Mouse (Mus musculus) frontal cortex, adult (tissue): ENCODE measurements around the gene Ercc6l2.
A peak's percentile ranks its signal among the peaks of the same experiment; 100 is the strongest.

Source experiments
- ATAC-seq: cut with Nextera tagmentation; 2 replicates; pipeline ENCODE4 v1.9.2; 2017; ENCODE audit warnings: mild to moderate bottlenecking, moderate library complexity, mixed read lengths; ENCODE audit not compliant: low TSS enrichment

Ercc6l2 gene

GRCm38 (mm10) chr13:63814746-63815681, at the start of gene Ercc6l2:
Gene Ercc6l2 (plus strand): TSS chr13:63815240.
- peak; percentile 100 for ATAC-seq

GRCm38 (mm10) chr13:63766065-63766464, 49.0 kb upstream of the Ercc6l2 start:
- ATAC-seq = no peak

- no peak for ATAC-seq
Measured at GRCm38 (mm10) chr13:63771009-63771408, 44.0 kb upstream of the Ercc6l2 start.

- ATAC-seq = no peak
Measured at GRCm38 (mm10) chr13:63778925-63779324, 36.1 kb upstream of the Ercc6l2 start.

- peak; percentile 78 for ATAC-seq
Measured at GRCm38 (mm10) chr13:63779376-63780291, 35.4 kb upstream of the Ercc6l2 start.

GRCm38 (mm10) chr13:63792234-63792831, 22.7 kb upstream of the Ercc6l2 start:
- no peak for ATAC-seq

- no peak for ATAC-seq
Measured at GRCm38 (mm10) chr13:63793345-63794308, 21.4 kb upstream of the Ercc6l2 start.

- no peak for ATAC-seq
Measured at GRCm38 (mm10) chr13:63798677-63799076, 16.4 kb upstream of the Ercc6l2 start.

GRCm38 (mm10) chr13:63799940-63800339, 15.1 kb upstream of the Ercc6l2 start:
- ATAC-seq = no peak

GRCm38 (mm10) chr13:63801289-63801688, 13.8 kb upstream of the Ercc6l2 start:
- no peak for ATAC-seq

- ATAC-seq = no peak
Measured at GRCm38 (mm10) chr13:63807233-63807632, 7.8 kb upstream of the Ercc6l2 start.

GRCm38 (mm10) chr13:63807979-63808378, 7.1 kb upstream of the Ercc6l2 start:
- no peak for ATAC-seq

GRCm38 (mm10) chr13:63811477-63811876, 3.6 kb upstream of the Ercc6l2 start:
- no peak for ATAC-seq

- no peak for ATAC-seq
Measured at GRCm38 (mm10) chr13:63815931-63816330, 891 bp downstream of the Ercc6l2 start.

GRCm38 (mm10) chr13:63845758-63846157, 30.7 kb downstream of the Ercc6l2 start:
- ATAC-seq = no peak

- no peak for ATAC-seq
Measured at GRCm38 (mm10) chr13:63850308-63851011, 35.4 kb downstream of the Ercc6l2 start.

GRCm38 (mm10) chr13:63872585-63873282, 57.7 kb downstream of the Ercc6l2 start:
- no peak for ATAC-seq

- ATAC-seq = no peak
Measured at GRCm38 (mm10) chr13:63877138-63877537, 62.1 kb downstream of the Ercc6l2 start.

- no peak for ATAC-seq
Measured at GRCm38 (mm10) chr13:63879105-63879863, 64.2 kb downstream of the Ercc6l2 start.
